Mouse (Mus musculus): ENCODE data around the gene Fam69b.

- TF ChIP-seq CTCF (IDR thresholded peaks at IDR 0.05; ENCODE audit: control insufficient read depth, insufficient read depth, low read length) (no peak), POLR2A (IDR thresholded peaks at IDR 0.05; ENCODE audit: borderline replicate concordance, control insufficient read depth, low read depth, low read length) (no peak)
Measured at GRCm38 (mm10) chr2:26582741-26583140, 45.5 kb upstream of the Fam69b start.

Measured in bone marrow, adult 2 months (tissue).